Mouse (Mus musculus): ENCODE data around the gene Yipf2.
"Not testable (repeated sequence)": the region's sequence is repeated elsewhere in the genome, so short reads cannot be mapped to it uniquely, and the experiment has no call there.

Yipf2 gene

GRCm38 (mm10) chr9:21598198-21598597 lies 5.6 kb upstream of the Yipf2 start:
- peak; percentile 71 to 73 for DNase-seq

GRCm38 (mm10) chr9:21594838-21595237 lies 2.2 kb upstream of the Yipf2 start:
- DNase-seq: no peak

GRCm38 (mm10) chr9:21594350-21594749 lies 1.7 kb upstream of the Yipf2 start:
- DNase-seq: not testable (repeated sequence)

GRCm38 (mm10) chr9:21593122-21593721 lies 594 bp upstream of the Yipf2 start:
- peak; percentile 43 to 49 for DNase-seq

- no peak for DNase-seq
Measured at GRCm38 (mm10) chr9:21591831-21592702, 561 bp downstream of the Yipf2 start.

GRCm38 (mm10) chr9:21591127-21591830 lies 1.3 kb downstream of the Yipf2 start:
- DNase-seq: peak; percentile 19 to 26

GRCm38 (mm10) chr9:21589538-21589937 lies 3.1 kb downstream of the Yipf2 start:
- DNase-seq: no peak

- DNase-seq: no peak
Measured at GRCm38 (mm10) chr9:21588350-21588749, 4.3 kb downstream of the Yipf2 start.

GRCm38 (mm10) chr9:21587678-21588349 lies 4.8 kb downstream of the Yipf2 start:
- no peak for DNase-seq

GRCm38 (mm10) chr9:21585401-21585800 lies 7.2 kb downstream of the Yipf2 start:
- DNase-seq: no peak

GRCm38 (mm10) chr9:21578226-21578625 lies 14.4 kb downstream of the Yipf2 start:
- DNase-seq: no peak

- DNase-seq: no peak
Measured at GRCm38 (mm10) chr9:21576286-21576685, 16.3 kb downstream of the Yipf2 start.

- DNase-seq: no peak
Measured at GRCm38 (mm10) chr9:21575253-21575652, 17.4 kb downstream of the Yipf2 start.

- DNase-seq: no peak
Measured at GRCm38 (mm10) chr9:21574012-21574801, 18.4 kb downstream of the Yipf2 start.

GRCm38 (mm10) chr9:21568657-21569255 lies 23.9 kb downstream of the Yipf2 start:
- DNase-seq: no peak

- DNase-seq: no peak
Measured at GRCm38 (mm10) chr9:21567051-21567450, 25.6 kb downstream of the Yipf2 start.

GRCm38 (mm10) chr9:21566538-21566937 lies 26.1 kb downstream of the Yipf2 start:
- no peak for DNase-seq

GRCm38 (mm10) chr9:21565004-21565586 lies 27.5 kb downstream of the Yipf2 start:
- no peak for DNase-seq

GRCm38 (mm10) chr9:21564420-21564819 lies 28.2 kb downstream of the Yipf2 start:
- DNase-seq: no peak

- DNase-seq: no peak
Measured at GRCm38 (mm10) chr9:21559151-21559550, 33.5 kb downstream of the Yipf2 start.

GRCm38 (mm10) chr9:21558366-21558765 lies 34.3 kb downstream of the Yipf2 start:
- no peak for DNase-seq

Data from B cell, adult 2 months (primary cell).